Mouse (Mus musculus): Measurements from ENCODE around the gene Imp3.

Imp3 gene

DNA sequence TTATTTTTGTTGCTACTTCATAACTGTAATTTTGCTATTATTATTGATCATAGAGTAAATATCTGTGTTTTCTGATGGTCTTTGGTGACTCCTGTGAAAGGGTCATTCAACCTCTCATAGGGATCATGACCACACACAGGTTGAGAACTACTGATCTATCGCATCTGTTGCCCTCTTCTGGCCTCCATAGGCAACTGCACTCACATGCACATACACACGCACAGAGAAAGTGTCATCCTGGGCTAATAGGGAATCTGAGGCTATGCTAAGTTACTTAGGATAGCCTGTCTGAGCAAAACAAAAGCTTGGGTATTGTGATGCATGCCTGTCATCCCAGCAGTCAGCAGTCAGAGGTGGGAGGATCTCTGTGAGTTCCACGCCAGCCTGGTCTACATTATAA lies 24.3 kb downstream of the Imp3 start:
- DNase-seq (ENCODE audit: low spot score in 2 of 2) = no peak

DNA sequence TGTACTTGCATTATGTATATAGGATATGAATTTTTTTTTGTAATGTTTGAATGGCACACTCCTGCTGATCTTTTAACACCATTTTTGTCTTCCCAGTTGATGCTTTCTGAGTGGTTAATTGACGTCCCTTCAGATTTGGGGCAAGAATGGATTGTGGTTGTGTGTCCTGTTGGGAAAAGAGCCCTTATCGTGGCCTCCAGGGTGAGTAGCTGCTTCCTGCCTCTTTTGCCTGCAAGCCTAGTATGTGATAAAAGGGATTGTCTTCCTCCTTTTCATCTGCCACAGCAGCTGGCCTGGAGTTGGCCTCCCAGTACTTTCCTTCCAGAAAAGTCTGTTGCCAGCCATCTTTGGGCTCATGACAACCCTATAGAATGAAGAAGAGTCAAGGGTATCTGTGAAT lies 32.9 kb downstream of the Imp3 start:
- DNase-seq (ENCODE audit: low spot score in 2 of 2) = no peak

DNA sequence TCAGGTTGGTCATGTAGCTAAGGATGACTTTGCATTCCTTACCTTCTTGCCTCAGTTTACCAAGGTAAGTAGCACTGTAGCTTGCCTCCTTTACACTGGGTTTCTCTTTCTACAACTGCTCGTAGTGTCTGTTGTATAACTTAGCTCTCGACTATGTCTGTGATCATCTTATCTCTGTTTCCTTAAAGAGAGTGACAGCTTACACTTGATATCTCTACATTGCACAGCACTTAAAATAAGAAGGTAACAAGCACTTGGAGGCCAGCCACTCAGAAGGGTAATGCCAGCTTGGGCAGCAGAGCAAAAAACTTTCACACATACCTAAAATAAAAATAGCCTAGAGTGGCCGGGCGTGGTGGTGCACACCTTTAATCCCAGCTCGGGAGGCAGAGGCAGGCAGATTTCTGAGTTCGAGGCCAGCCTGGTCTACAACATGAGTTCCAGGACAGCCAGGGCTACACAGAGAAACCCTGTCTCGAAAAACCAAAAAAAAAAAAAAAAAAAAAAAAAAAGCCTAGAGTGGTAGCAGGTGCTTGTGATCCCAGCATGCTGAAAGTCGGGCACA lies 36.8 kb downstream of the Imp3 start:
- DNase-seq (ENCODE audit: low spot score in 2 of 2) = no peak

DNA sequence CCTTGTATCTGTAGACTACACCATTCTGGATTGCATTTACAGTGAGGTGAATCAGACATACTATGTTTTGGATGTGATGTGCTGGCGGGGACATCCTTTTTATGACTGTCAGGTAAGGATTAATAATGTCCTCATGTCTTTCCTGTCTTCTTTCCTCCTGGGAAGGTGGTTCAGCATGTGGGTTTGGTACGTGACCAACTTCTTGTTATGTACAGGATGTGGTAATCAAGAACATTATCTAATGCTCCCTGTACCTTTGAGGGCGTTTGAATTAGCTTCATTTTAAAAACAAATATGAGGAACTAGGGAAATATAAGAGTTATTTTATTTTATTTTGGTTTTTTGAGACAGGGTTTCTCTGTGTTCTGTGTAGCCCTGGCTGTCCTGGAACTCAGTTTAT lies 37.9 kb downstream of the Imp3 start:
- DNase-seq (ENCODE audit: low spot score in 2 of 2) = no peak

DNA sequence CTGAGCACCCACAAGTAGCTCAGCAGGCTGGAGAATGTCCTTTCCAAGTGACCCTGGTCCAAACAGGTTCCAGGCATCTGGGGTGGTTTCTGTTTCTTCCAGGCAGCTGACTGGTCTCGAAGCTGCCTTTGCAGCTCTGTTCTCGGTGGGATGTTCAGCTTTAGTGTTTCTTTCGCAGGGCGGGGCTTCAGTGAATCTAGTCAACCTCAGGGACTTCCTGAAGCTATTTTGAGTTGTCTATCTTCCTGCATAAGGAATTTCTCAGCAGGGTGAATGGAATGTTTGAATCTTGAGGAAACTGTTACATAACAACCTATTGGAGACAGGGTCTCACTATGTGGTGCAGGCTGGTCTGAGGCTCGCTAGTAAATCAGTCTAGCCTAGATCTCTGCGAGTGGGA lies 42.9 kb downstream of the Imp3 start:
- no peak for DNase-seq (ENCODE audit: low spot score in 2 of 2)

DNA sequence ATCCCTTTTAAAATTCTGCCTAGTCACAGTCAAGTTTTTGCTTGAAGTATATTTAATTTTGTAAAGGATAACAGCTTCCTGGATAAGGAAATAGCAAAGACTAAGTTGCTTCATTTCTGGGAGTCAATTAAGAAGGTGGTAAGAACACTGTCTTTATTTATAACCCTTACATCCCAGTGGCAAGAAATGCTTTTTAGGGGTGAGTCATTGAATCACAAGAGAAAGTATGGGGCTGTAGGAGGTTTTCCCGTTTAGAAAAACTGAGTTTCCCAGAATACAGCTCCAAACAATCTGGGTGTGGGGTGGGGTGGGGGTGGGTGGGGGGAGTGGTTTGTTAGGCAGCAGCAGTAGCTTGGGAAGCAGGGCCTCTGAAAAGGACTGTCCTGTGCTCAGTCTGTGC lies 44.2 kb downstream of the Imp3 start:
- DNase-seq (ENCODE audit: low spot score in 2 of 2) = no peak

Measured in cerebellum, postnatal 4 days (tissue).